Mouse (Mus musculus): ENCODE results near the gene Sec14l1. TPM values are rescaled to one million over a fixed set of nuclear protein-coding genes. Genes with fewer than 3 reads are reported as not detected.

Gene Sec14l1
- polyA plus RNA-seq, 1 experiment from 2014 or later, result 87.6 TPM

GRCm38 (mm10) chr11:117156725-117157124 lies 41.8 kb downstream of the Sec14l1 start:
- Histone ChIP-seq H3K4me1 (replicated peaks; ENCODE audit: insufficient read depth, low read length) (peaks cover 9% of the 10 kb centered on the region), H3K27me3 (ENCODE audit: insufficient read depth, low read length) (no peaks in the 10 kb centered on the region), H3K36me3 (ENCODE audit: insufficient read depth, low read length) (peaks cover 43% of the 10 kb centered on the region), H3K9ac (ENCODE audit: low read depth, low read length) (no peak overlapping the region), H3K27ac (no peak overlapping the region), H3K9me3 (replicated peaks; ENCODE audit: low read length) (no peaks in the 10 kb centered on the region), H3K4me3 (replicated peaks; ENCODE audit: low read depth, low read length) (no peak overlapping the region), H3K4me2 (ENCODE audit: low read length) (no peak overlapping the region)
- peak; percentile 81 for DNase-seq (ENCODE audit: low spot score)
- 31% methylated on average over 15 of the region's 15 CpGs for WGBS
- peak; percentile 43; the same call in 1 of the 2 replicates for ATAC-seq (replicated peaks; ENCODE audit: low FRiP score, low read depth)
- no peak for TF ChIP-seq CTCF (IDR thresholded peaks at IDR 0.05; ENCODE audit: low read depth)

DNA sequence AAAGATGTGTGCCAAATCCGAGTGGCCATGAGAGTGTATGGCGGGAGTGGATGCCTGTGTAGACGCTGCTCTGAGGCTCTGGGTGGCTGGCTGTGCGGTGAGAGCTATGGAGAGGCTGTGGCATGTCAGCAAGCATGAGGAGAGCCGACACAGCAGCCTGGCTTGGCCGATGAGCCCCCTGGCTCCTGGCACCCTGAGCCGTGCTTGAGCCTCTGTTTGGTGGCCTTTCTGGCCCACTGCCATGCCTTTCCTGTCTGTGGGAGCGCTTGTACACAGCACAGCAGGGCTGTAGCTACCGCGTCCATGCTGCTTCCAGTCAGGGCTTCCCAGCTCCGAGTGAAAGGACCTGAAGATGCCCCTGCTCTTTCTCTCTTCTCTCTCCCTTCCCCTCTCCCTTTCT lies 43.4 kb downstream of the Sec14l1 start:
- Histone ChIP-seq H3K9me3 (replicated peaks; ENCODE audit: low read length) (no peaks in the 10 kb centered on the region), H3K36me3 (ENCODE audit: insufficient read depth, low read length) (peaks cover 33% of the 10 kb centered on the region), H3K4me2 (ENCODE audit: low read length) (no peak overlapping the region), H3K4me1 (replicated peaks; ENCODE audit: insufficient read depth, low read length) (peaks cover 9% of the 10 kb centered on the region), H3K27me3 (ENCODE audit: insufficient read depth, low read length) (no peaks in the 10 kb centered on the region), H3K27ac (no peak overlapping the region), H3K4me3 (replicated peaks; ENCODE audit: low read depth, low read length) (no peak overlapping the region), H3K9ac (ENCODE audit: low read depth, low read length) (no peak overlapping the region)
- ATAC-seq (replicated peaks; ENCODE audit: low FRiP score, low read depth) (no peak), DNase-seq (ENCODE audit: low spot score) (no peak)
- no peak for TF ChIP-seq CTCF (IDR thresholded peaks at IDR 0.05; ENCODE audit: low read depth)
- WGBS, result 80% methylated on average over 11 of the region's 11 CpGs

GRCm38 (mm10) chr11:117159257-117159945 lies 44.4 kb downstream of the Sec14l1 start:
- WGBS, result 83% methylated on average over 13 of the region's 13 CpGs
- H3K9me3 ChIP-seq (replicated peaks; ENCODE audit: low read length), result no peaks in the 10 kb centered on the region
- peaks cover 31% of the 10 kb centered on the region for H3K36me3 ChIP-seq (ENCODE audit: insufficient read depth, low read length)
- no peak for DNase-seq (ENCODE audit: low spot score)
- H3K4me2 ChIP-seq (ENCODE audit: low read length), result no peak overlapping the region
- no peak overlapping the region for H3K4me3 ChIP-seq (replicated peaks; ENCODE audit: low read depth, low read length)
- TF ChIP-seq CTCF (IDR thresholded peaks at IDR 0.05; ENCODE audit: low read depth), result no peak
- H3K27me3 ChIP-seq (ENCODE audit: insufficient read depth, low read length), result no peaks in the 10 kb centered on the region
- no peak overlapping the region for H3K27ac ChIP-seq
- H3K4me1 ChIP-seq (replicated peaks; ENCODE audit: insufficient read depth, low read length), result peaks cover 9% of the 10 kb centered on the region
- H3K9ac ChIP-seq (ENCODE audit: low read depth, low read length), result no peak overlapping the region
- no peak for ATAC-seq (replicated peaks; ENCODE audit: low FRiP score, low read depth)

DNA sequence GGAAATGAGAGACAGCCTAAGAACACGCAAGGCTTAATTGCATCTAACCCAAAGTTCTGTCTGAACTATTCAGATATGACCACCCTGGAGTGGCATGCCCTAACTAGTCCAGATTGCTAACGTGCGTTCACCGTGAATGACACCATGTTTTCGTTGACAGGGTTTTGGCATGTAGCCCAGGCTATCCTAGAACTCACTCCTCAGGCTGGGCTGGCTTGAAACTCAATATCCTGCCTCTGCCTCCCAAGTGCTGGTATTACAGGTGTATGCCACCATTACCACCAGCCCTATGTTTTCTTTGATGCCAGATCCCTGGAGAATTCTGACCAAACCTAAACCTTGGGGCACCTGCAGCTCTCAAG lies 45.0 kb downstream of the Sec14l1 start:
- H3K27me3 ChIP-seq (ENCODE audit: insufficient read depth, low read length), result no peaks in the 10 kb centered on the region
- H3K9me3 ChIP-seq (replicated peaks; ENCODE audit: low read length), result no peaks in the 10 kb centered on the region
- ATAC-seq (replicated peaks; ENCODE audit: low FRiP score, low read depth), result no peak
- WGBS, result 74% methylated on average over 5 of the region's 5 CpGs
- DNase-seq (ENCODE audit: low spot score), result no peak
- H3K36me3 ChIP-seq (ENCODE audit: insufficient read depth, low read length), result peaks cover 25% of the 10 kb centered on the region
- H3K9ac ChIP-seq (ENCODE audit: low read depth, low read length), result no peak overlapping the region
- TF ChIP-seq CTCF (IDR thresholded peaks at IDR 0.05; ENCODE audit: low read depth), result no peak
- peaks cover 6% of the 10 kb centered on the region for H3K4me1 ChIP-seq (replicated peaks; ENCODE audit: insufficient read depth, low read length)
- H3K27ac ChIP-seq, result no peak overlapping the region
- H3K4me2 ChIP-seq (ENCODE audit: low read length), result no peak overlapping the region
- no peak overlapping the region for H3K4me3 ChIP-seq (replicated peaks; ENCODE audit: low read depth, low read length)

DNA sequence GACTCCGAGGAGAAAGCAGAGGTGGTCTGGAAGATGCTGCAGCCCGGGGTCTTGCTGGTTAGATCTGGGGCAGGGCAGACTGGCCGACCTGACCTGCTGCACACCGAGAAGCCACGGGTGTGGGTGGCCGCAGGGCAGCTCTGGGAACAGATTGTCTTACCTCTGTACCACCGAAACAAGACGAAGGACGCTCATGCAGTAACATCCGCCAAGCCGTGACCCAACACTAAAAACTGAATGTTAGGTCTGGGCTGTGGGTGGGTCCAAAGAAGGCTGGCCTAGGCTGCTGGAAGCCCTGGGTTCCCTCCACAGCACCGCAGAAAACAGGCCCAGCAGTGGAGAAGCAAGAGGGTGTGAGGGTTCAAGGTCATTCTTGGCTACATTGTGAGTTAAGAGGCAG lies 45.8 kb downstream of the Sec14l1 start:
- Histone ChIP-seq H3K4me1 (replicated peaks; ENCODE audit: insufficient read depth, low read length) (peaks cover 4% of the 10 kb centered on the region), H3K27ac (no peak overlapping the region), H3K4me2 (ENCODE audit: low read length) (no peak overlapping the region), H3K4me3 (replicated peaks; ENCODE audit: low read depth, low read length) (no peak overlapping the region), H3K9me3 (replicated peaks; ENCODE audit: low read length) (no peaks in the 10 kb centered on the region), H3K27me3 (ENCODE audit: insufficient read depth, low read length) (no peaks in the 10 kb centered on the region), H3K36me3 (ENCODE audit: insufficient read depth, low read length) (peaks cover 17% of the 10 kb centered on the region), H3K9ac (ENCODE audit: low read depth, low read length) (no peak overlapping the region)
- no peak for TF ChIP-seq CTCF (IDR thresholded peaks at IDR 0.05; ENCODE audit: low read depth)
- ATAC-seq (replicated peaks; ENCODE audit: low FRiP score, low read depth), result no peak
- 69% methylated on average over 12 of the region's 12 CpGs for WGBS
- no peak for DNase-seq (ENCODE audit: low spot score)

DNA sequence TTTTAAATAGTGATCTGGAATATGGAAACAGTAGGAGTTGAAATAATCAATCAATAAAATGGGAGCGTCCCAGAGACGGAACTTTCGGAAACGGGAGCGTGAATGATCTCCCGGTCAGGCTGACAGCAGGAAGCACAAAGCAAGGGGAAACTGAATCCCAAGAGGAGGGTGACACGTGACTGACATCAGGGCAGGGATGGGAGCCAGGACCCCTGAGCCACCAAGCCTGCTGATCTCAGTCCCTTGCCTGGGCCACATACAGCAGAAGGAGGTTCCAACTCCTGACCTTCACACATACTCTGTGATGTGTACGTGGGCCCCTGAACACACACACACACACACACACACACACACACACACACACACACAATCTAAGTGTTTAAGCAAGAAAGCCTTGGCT lies 46.6 kb downstream of the Sec14l1 start:
- H3K36me3 ChIP-seq (ENCODE audit: insufficient read depth, low read length), result peaks cover 15% of the 10 kb centered on the region; the same call in 1 of the 2 replicates
- no peak for TF ChIP-seq CTCF (IDR thresholded peaks at IDR 0.05; ENCODE audit: low read depth)
- H3K4me3 ChIP-seq (replicated peaks; ENCODE audit: low read depth, low read length), result no peak overlapping the region
- no peak overlapping the region for H3K27ac ChIP-seq
- no peak overlapping the region for H3K4me2 ChIP-seq (ENCODE audit: low read length)
- ATAC-seq (replicated peaks; ENCODE audit: low FRiP score, low read depth) (no peak), DNase-seq (ENCODE audit: low spot score) (no peak)
- no peak overlapping the region for H3K9ac ChIP-seq (ENCODE audit: low read depth, low read length)
- no peaks in the 10 kb centered on the region for H3K27me3 ChIP-seq (ENCODE audit: insufficient read depth, low read length)
- no peaks in the 10 kb centered on the region for H3K4me1 ChIP-seq (replicated peaks; ENCODE audit: insufficient read depth, low read length)
- 47% methylated on average over 8 of the region's 8 CpGs for WGBS
- no peaks in the 10 kb centered on the region for H3K9me3 ChIP-seq (replicated peaks; ENCODE audit: low read length)

DNA sequence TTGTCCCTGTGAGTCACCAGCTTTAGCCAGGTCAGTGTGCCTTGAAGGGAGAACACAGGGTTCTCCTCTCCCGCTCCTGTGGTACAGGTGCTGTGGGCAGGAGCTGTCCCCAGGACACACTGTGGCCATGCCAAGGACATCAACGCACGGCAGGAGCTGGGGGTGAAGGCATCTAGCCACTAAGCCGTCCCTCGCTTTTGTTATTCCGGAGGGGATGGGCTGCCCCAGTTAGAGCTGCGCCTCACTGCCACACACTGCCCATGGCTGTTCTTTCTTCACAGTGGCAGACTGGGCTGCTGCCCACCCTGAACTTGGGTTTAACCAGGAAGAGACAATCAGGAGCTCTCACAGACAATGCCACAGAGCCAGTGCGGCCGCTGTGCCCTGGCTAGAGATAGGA lies 48.1 kb downstream of the Sec14l1 start:
- Histone ChIP-seq H3K27me3 (ENCODE audit: insufficient read depth, low read length) (no peaks in the 10 kb centered on the region), H3K4me3 (replicated peaks; ENCODE audit: low read depth, low read length) (no peak overlapping the region), H3K9ac (ENCODE audit: low read depth, low read length) (no peak overlapping the region), H3K36me3 (ENCODE audit: insufficient read depth, low read length) (0 out of 2 replicates have a peak, but pooled peaks cover 4% of the 10 kb centered on the region), H3K4me1 (replicated peaks; ENCODE audit: insufficient read depth, low read length) (no peaks in the 10 kb centered on the region), H3K27ac (no peak overlapping the region), H3K4me2 (ENCODE audit: low read length) (no peak overlapping the region), H3K9me3 (replicated peaks; ENCODE audit: low read length) (no peaks in the 10 kb centered on the region)
- ATAC-seq (replicated peaks; ENCODE audit: low FRiP score, low read depth) (no peak), DNase-seq (ENCODE audit: low spot score) (no peak)
- 82% methylated on average over 9 of the region's 9 CpGs for WGBS
- no peak for TF ChIP-seq CTCF (IDR thresholded peaks at IDR 0.05; ENCODE audit: low read depth)

Data from kidney, postnatal 0 days (tissue).